Mouse (Mus musculus): Measurements from ENCODE around the gene Hsd17b13.
"Not testable (repeated sequence)": the region's sequence is repeated elsewhere in the genome, so short reads cannot be mapped to it uniquely, and the experiment has no call there.

Gene Hsd17b13

GRCm38 (mm10) chr5:103977297-103977696 is at the start of gene Hsd17b13:
TSS of gene Hsd17b13 (minus strand) at chr5:103977410.
- no peak for DNase-seq (ENCODE audit: low spot score)

GRCm38 (mm10) chr5:104025245-104025854 is 48.1 kb upstream of the Hsd17b13 start:
- DNase-seq (ENCODE audit: low spot score), result no peak

- no peak for DNase-seq (ENCODE audit: low spot score)
Measured at GRCm38 (mm10) chr5:104024762-104025161, 47.6 kb upstream of the Hsd17b13 start.

- DNase-seq (ENCODE audit: low spot score), result not testable (repeated sequence)
Measured at GRCm38 (mm10) chr5:104024193-104024592, 47.0 kb upstream of the Hsd17b13 start.

- no peak for DNase-seq (ENCODE audit: low spot score)
Measured at GRCm38 (mm10) chr5:104023289-104024020, 46.2 kb upstream of the Hsd17b13 start.

GRCm38 (mm10) chr5:104022558-104022957 is 45.3 kb upstream of the Hsd17b13 start:
- no peak for DNase-seq (ENCODE audit: low spot score)

GRCm38 (mm10) chr5:104021597-104022378 is 44.6 kb upstream of the Hsd17b13 start, which contains the start of gene Hsd17b11:
TSS of gene Hsd17b11 (minus strand) at chr5:104021919.
- peak; percentile 39 for DNase-seq (ENCODE audit: low spot score)

- no peak for DNase-seq (ENCODE audit: low spot score)
Measured at GRCm38 (mm10) chr5:104011419-104011818, 34.2 kb upstream of the Hsd17b13 start.

- DNase-seq (ENCODE audit: low spot score), result no peak
Measured at GRCm38 (mm10) chr5:104010261-104010660, 33.1 kb upstream of the Hsd17b13 start.

- DNase-seq (ENCODE audit: low spot score), result no peak
Measured at GRCm38 (mm10) chr5:104009421-104009820, 32.2 kb upstream of the Hsd17b13 start.

GRCm38 (mm10) chr5:104007801-104008200 is 30.6 kb upstream of the Hsd17b13 start:
- DNase-seq (ENCODE audit: low spot score), result no peak

GRCm38 (mm10) chr5:104006811-104007210 is 29.6 kb upstream of the Hsd17b13 start:
- DNase-seq (ENCODE audit: low spot score), result no peak

GRCm38 (mm10) chr5:104003955-104004354 is 26.7 kb upstream of the Hsd17b13 start:
- no peak for DNase-seq (ENCODE audit: low spot score)

- DNase-seq (ENCODE audit: low spot score), result no peak
Measured at GRCm38 (mm10) chr5:104003256-104003931, 26.2 kb upstream of the Hsd17b13 start.

GRCm38 (mm10) chr5:104002549-104003255 is 25.5 kb upstream of the Hsd17b13 start:
- DNase-seq (ENCODE audit: low spot score), result no peak

GRCm38 (mm10) chr5:103999738-104000137 is 22.5 kb upstream of the Hsd17b13 start:
- peak; percentile 77 for DNase-seq (ENCODE audit: low spot score)

GRCm38 (mm10) chr5:103998739-103999138 is 21.5 kb upstream of the Hsd17b13 start:
- no peak for DNase-seq (ENCODE audit: low spot score)

- peak; percentile 85 for DNase-seq (ENCODE audit: low spot score)
Measured at GRCm38 (mm10) chr5:103995181-103995580, 18.0 kb upstream of the Hsd17b13 start.

GRCm38 (mm10) chr5:103994669-103995068 is 17.5 kb upstream of the Hsd17b13 start:
- peak; percentile 57 for DNase-seq (ENCODE audit: low spot score)

- DNase-seq (ENCODE audit: low spot score), result peak; percentile 37
Measured at GRCm38 (mm10) chr5:103993601-103994000, 16.4 kb upstream of the Hsd17b13 start.

- DNase-seq (ENCODE audit: low spot score), result no peak
Measured at GRCm38 (mm10) chr5:103992831-103993230, 15.6 kb upstream of the Hsd17b13 start.

All from c-Kit-positive CD71-positive TER-119-positive erythroid progenitor cells, embryonic 14.5 days (primary cell).